Mouse (Mus musculus): ENCODE measurements around the gene Pef1. TPM values are rescaled to one million over a fixed set of nuclear protein-coding genes. Genes with fewer than 3 reads are reported as not detected.

The Pef1 gene
- polyA plus RNA-seq (2012; ENCODE audit: insufficient read depth, insufficient read length, low replicate concordance, missing spikeins), result not detected in 2 replicates

- WGBS, result 23% methylated on average over 6 of the region's 6 CpGs
- Histone ChIP-seq H3K27ac (ENCODE audit: insufficient read depth, low read depth, low read length) (no peak within 1 kb of the TSS), H3K4me1 (ENCODE audit: control insufficient read depth, insufficient read depth, low read length) (peaks cover 10% of the 10 kb centered on the region), H3K4me3 (ENCODE audit: insufficient read depth, low read depth, low read length) (no peak within 1 kb of the TSS)
- TF ChIP-seq CTCF (IDR thresholded peaks at IDR 0.05; ENCODE audit: insufficient read depth, low read depth, low read length) (no peak), POLR2A (IDR thresholded peaks at IDR 0.05; ENCODE audit: insufficient read depth, low read depth, low read length) (no peak)
These were observed at the start of gene Pef1 for GRCm38 (mm10) chr4:130102111-130102651. TSS of gene Pef1 (plus strand) at chr4:130102558.

GRCm38 (mm10) chr4:130053111-130053510 lies 49.2 kb upstream of the Pef1 start:
- H3K4me3 ChIP-seq (ENCODE audit: insufficient read depth, low read depth, low read length), result no peak overlapping the region
- H3K27ac ChIP-seq (ENCODE audit: insufficient read depth, low read depth, low read length), result no peak overlapping the region
- TF ChIP-seq CTCF (IDR thresholded peaks at IDR 0.05; ENCODE audit: insufficient read depth, low read depth, low read length) (no peak), POLR2A (IDR thresholded peaks at IDR 0.05; ENCODE audit: insufficient read depth, low read depth, low read length) (no peak)
- peaks cover 38% of the 10 kb centered on the region for H3K4me1 ChIP-seq (ENCODE audit: control insufficient read depth, insufficient read depth, low read length)
- WGBS, result 73% methylated on average over 9 of the region's 9 CpGs

DNA sequence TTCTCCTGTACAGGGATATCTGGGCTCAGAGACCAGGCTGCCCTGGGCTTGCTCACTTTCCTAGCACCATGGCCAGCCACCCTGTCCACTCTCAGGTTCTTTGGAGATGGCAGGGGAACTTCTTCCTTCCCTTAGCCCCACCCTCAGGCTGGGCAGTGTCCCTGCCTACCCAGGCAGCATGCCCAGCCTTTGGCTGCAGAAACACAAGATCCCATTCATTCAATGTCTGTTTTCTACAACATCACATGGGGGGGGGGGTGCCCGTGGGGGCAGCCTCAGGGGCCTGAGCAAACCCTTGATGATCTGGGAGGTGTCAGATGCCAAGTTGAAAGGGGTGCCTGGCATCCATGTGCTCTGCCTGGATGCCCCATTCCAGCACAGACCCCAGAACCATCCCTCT lies 47.6 kb upstream of the Pef1 start:
- no peak overlapping the region for H3K27ac ChIP-seq (ENCODE audit: insufficient read depth, low read depth, low read length)
- H3K4me3 ChIP-seq (ENCODE audit: insufficient read depth, low read depth, low read length), result no peak overlapping the region
- no peak for TF ChIP-seq CTCF (IDR thresholded peaks at IDR 0.05; ENCODE audit: insufficient read depth, low read depth, low read length)
- no peak for TF ChIP-seq POLR2A (IDR thresholded peaks at IDR 0.05; ENCODE audit: insufficient read depth, low read depth, low read length)
- 16% methylated on average over 1 of the region's 1 CpGs for WGBS
- H3K4me1 ChIP-seq (ENCODE audit: control insufficient read depth, insufficient read depth, low read length), result peaks cover 29% of the 10 kb centered on the region

DNA sequence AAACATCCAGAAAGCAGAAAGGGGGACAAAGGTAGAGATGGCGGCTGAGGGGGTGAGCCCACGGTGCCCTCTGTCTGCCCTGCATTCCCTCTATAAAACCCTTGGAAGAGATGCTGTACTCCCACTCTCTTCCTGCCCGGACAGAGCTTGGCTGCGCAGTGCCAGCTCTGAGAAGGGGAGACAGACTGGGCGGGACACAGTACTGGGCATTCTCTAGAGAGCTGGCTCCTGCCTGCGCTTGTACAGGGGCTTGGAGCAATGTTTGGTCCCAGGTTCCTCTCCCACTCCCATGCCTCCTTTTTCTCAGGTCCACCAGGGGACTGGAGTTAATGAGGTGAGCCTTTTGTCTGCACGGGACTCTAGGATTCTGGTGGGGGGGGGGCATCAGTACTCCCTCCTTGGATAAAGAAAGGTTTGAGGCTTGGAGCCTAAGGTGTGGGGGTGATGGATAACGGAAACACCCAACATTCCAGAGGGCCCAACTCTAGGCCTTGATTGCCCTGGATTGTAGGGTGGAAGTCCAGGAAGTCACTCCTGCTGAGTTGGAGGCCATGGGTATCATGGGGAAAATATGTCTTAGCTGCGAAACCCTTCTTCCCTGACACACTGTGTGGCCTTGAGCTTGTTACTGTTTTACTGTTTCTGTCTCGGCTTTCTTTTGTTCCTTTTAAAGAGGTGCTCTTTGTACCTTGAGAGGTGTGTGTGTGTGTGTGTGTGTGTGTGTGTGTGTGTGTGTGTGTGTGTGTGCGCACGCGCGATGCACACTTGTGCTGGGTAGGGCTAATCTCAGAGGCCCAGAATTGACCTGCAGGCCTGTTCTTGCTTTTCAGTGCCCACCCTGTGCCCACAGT lies 47.0 kb upstream of the Pef1 start:
- H3K4me1 ChIP-seq (ENCODE audit: control insufficient read depth, insufficient read depth, low read length), result peaks cover 23% of the 10 kb centered on the region
- TF ChIP-seq POLR2A (IDR thresholded peaks at IDR 0.05; ENCODE audit: insufficient read depth, low read depth, low read length) (no peak), CTCF (IDR thresholded peaks at IDR 0.05; ENCODE audit: insufficient read depth, low read depth, low read length) (no peak)
- H3K4me3 ChIP-seq (ENCODE audit: insufficient read depth, low read depth, low read length), result no peak overlapping the region
- WGBS, result 75% methylated on average over 14 of the region's 14 CpGs
- H3K27ac ChIP-seq (ENCODE audit: insufficient read depth, low read depth, low read length), result 0 out of 2 replicates have a peak overlapping the region, but pooled peaks have one; percentile 6

DNA sequence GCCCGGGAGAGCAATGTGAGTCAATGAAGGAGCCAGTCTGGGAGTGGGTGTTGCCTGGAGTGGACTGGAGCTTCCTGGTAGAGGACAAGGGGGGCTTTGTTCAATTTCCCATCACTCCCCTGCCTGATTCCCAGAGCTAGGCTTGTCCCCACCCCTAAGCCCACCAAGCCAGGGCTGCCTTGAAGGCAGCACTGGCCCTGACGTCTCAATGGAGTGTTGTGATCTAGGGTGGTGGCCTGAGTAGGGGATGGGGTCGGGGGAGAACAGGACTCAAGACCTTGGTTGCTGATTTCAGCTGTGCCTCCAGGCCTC lies 46.4 kb upstream of the Pef1 start:
- H3K4me1 ChIP-seq (ENCODE audit: control insufficient read depth, insufficient read depth, low read length), result peaks cover 23% of the 10 kb centered on the region
- H3K27ac ChIP-seq (ENCODE audit: insufficient read depth, low read depth, low read length), result no peak overlapping the region
- TF ChIP-seq POLR2A (IDR thresholded peaks at IDR 0.05; ENCODE audit: insufficient read depth, low read depth, low read length) (no peak), CTCF (IDR thresholded peaks at IDR 0.05; ENCODE audit: insufficient read depth, low read depth, low read length) (no peak)
- WGBS, result 62% methylated on average over 3 of the region's 3 CpGs
- no peak overlapping the region for H3K4me3 ChIP-seq (ENCODE audit: insufficient read depth, low read depth, low read length)

- Histone ChIP-seq H3K27ac (ENCODE audit: insufficient read depth, low read depth, low read length) (no peak overlapping the region), H3K4me3 (ENCODE audit: insufficient read depth, low read depth, low read length) (no peak overlapping the region), H3K4me1 (ENCODE audit: control insufficient read depth, insufficient read depth, low read length) (peaks cover 23% of the 10 kb centered on the region)
- WGBS, result 64% methylated on average over 3 of the region's 3 CpGs
- TF ChIP-seq CTCF (IDR thresholded peaks at IDR 0.05; ENCODE audit: insufficient read depth, low read depth, low read length), result no peak
- no peak for TF ChIP-seq POLR2A (IDR thresholded peaks at IDR 0.05; ENCODE audit: insufficient read depth, low read depth, low read length)
These were observed 45.9 kb upstream of the Pef1 start for GRCm38 (mm10) chr4:130056471-130056870.

DNA sequence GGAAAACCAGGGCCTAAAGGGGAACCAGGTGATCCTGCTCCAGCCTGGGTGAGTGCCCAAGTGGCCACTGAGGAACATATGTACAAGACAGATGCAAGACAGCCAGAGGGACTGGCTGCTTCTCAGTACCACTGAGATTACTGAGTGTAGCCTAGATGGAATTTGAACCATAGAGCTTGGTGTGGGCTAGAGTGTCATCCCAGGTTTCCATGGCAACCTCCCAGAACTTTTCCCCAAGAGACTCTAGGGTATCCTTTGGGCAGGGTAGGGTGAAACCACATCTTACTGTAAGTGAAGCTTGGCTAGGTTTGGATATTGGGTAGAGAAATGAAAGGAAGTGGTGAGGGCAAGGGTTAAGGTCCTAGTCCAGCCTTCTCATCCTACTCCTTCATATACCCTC lies 41.4 kb upstream of the Pef1 start:
- Histone ChIP-seq H3K4me1 (ENCODE audit: control insufficient read depth, insufficient read depth, low read length) (peaks cover 8% of the 10 kb centered on the region; the same call in 1 of the 2 replicates), H3K27ac (ENCODE audit: insufficient read depth, low read depth, low read length) (no peak overlapping the region), H3K4me3 (ENCODE audit: insufficient read depth, low read depth, low read length) (no peak overlapping the region)
- TF ChIP-seq CTCF (IDR thresholded peaks at IDR 0.05; ENCODE audit: insufficient read depth, low read depth, low read length) (no peak), POLR2A (IDR thresholded peaks at IDR 0.05; ENCODE audit: insufficient read depth, low read depth, low read length) (no peak)

DNA sequence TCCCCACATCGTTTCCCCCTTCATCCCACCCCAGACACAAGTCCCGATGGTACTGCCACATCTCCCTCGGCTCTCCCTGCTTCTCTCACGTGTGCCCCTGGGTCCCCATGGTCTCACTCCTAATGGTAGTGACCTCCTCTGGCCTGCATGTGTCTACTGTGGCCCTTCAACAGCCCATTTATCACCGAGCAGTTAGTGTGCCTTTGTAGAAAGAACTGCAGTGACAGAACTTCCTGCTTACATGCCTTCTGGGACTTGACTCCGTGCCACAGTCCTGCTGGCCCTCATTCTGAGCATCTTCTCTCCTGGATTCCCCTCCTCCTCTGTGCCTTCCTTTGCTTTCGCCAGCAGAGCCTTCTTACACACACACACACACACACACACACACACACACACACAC lies 39.2 kb upstream of the Pef1 start:
- peaks cover 4% of the 10 kb centered on the region for H3K4me1 ChIP-seq (ENCODE audit: control insufficient read depth, insufficient read depth, low read length)
- H3K4me3 ChIP-seq (ENCODE audit: insufficient read depth, low read depth, low read length), result no peak overlapping the region
- 67% methylated on average over 7 of the region's 7 CpGs for WGBS
- no peak for TF ChIP-seq CTCF (IDR thresholded peaks at IDR 0.05; ENCODE audit: insufficient read depth, low read depth, low read length)
- no peak for TF ChIP-seq POLR2A (IDR thresholded peaks at IDR 0.05; ENCODE audit: insufficient read depth, low read depth, low read length)
- H3K27ac ChIP-seq (ENCODE audit: insufficient read depth, low read depth, low read length), result no peak overlapping the region

- Histone ChIP-seq H3K4me3 (ENCODE audit: insufficient read depth, low read depth, low read length) (no peak overlapping the region), H3K4me1 (ENCODE audit: control insufficient read depth, insufficient read depth, low read length) (no peaks in the 10 kb centered on the region; the same call in none of the 2 replicates), H3K27ac (ENCODE audit: insufficient read depth, low read depth, low read length) (no peak overlapping the region)
- TF ChIP-seq CTCF (IDR thresholded peaks at IDR 0.05; ENCODE audit: insufficient read depth, low read depth, low read length), result peak; percentile 64
- TF ChIP-seq POLR2A (IDR thresholded peaks at IDR 0.05; ENCODE audit: insufficient read depth, low read depth, low read length), result no peak
- WGBS, result 24% methylated on average over 8 of the region's 8 CpGs
These were observed 35.5 kb upstream of the Pef1 start for GRCm38 (mm10) chr4:130066816-130067215.

All from olfactory bulb, adult 2 months (tissue).